Mouse (Mus musculus) adrenal gland (tissue): Measurements from ENCODE around the gene Cd300lg.

Experiments
- intact Hi-C: fragments of 180-260 bp; cut with DNase I; formaldehyde crosslinking; loops from one replicate; pipeline ENCODE4 v1.15.1; 2025

The Cd300lg gene

GRCm38 (mm10) chr11:102089088-102089808 lies 47.9 kb downstream of the Cd300lg start:
- intact Hi-C loops = no loop called here

GRCm38 (mm10) chr11:102095676-102096075 lies 54.4 kb downstream of the Cd300lg start:
- intact Hi-C loops = loop anchor here (5.0 kb wide), 1 partner anchor 33 kb away; no protein-coding TSS in a partner anchor

GRCm38 (mm10) chr11:102096446-102096845 lies 55.1 kb downstream of the Cd300lg start:
- intact Hi-C loops = loop anchor here (5.0 kb wide), 1 partner anchor 34 kb away; no protein-coding TSS in a partner anchor

GRCm38 (mm10) chr11:102096887-102097391 lies 55.6 kb downstream of the Cd300lg start:
- intact Hi-C loops = loop anchor here (5.0 kb wide), 1 partner anchor 35 kb away; no protein-coding TSS in a partner anchor

GRCm38 (mm10) chr11:102101219-102101618 lies 59.9 kb downstream of the Cd300lg start, which contains the start of gene Ppy:
TSS of gene Ppy (minus strand) at chr11:102101319.
- intact Hi-C loops = no loop called here

GRCm38 (mm10) chr11:102102485-102103258 lies 61.4 kb downstream of the Cd300lg start:
- intact Hi-C loops = loop anchor here (2.0 kb wide), 1 partner anchor 36 kb away; no protein-coding TSS in a partner anchor
